Mouse (Mus musculus) CD4-positive naive resting alpha-beta T cell, adult 76 days (primary cell): ENCODE measurements around the gene Vdr. TPM values are rescaled to one million over a fixed set of nuclear protein-coding genes. Genes with fewer than 3 reads are reported as not detected.

Experiments used
- total RNA-seq: library from RNA; stranded (reverse); gene quantifications from one replicate; pipeline ENCODE4 v1.2.4, GENCODE M21; 2023

Gene Vdr
- 0.23 TPM for total RNA-seq

GRCm38 (mm10) chr15:97910530-97910929 lies at the start of gene Vdr:
Gene Vdr (minus strand): TSS chr15:97910630.

GRCm38 (mm10) chr15:97844037-97845034 lies 66.1 kb downstream of the Vdr start, which contains the start of gene Hdac7:
Gene Hdac7 (minus strand): TSS chr15:97844502.

Other genes starting within 250 kb of the Vdr start
- 19.2 TPM for gene Rpap3, start 204.8 kb downstream of the Vdr start, total RNA-seq
- gene Endou, start 179.3 kb downstream of the Vdr start, total RNA-seq, result 0.82 TPM
- gene Rapgef3, start 142.7 kb downstream of the Vdr start, total RNA-seq, result 3.5 TPM
- gene Slc48a1, start 132.1 kb downstream of the Vdr start, total RNA-seq, result 24.5 TPM
- gene Hdac7, start 66.1 kb downstream of the Vdr start, total RNA-seq, result 131 TPM
- 12.0 TPM for gene Tmem106c, start 53.6 kb upstream of the Vdr start, total RNA-seq
- gene Col2a1, start 94.1 kb upstream of the Vdr start, total RNA-seq, result not detected
- gene Pfkm, start 182.0 kb upstream of the Vdr start, total RNA-seq, result 8.7 TPM
- 51.6 TPM for gene Senp1, start 183.1 kb upstream of the Vdr start, total RNA-seq